Mouse (Mus musculus) megakaryocyte, embryonic 14.5 days (primary cell): ENCODE data around the gene Rab5c. TPM values are rescaled to one million over a fixed set of nuclear protein-coding genes. Genes with fewer than 3 reads are reported as not detected.

Experiments used
- H3K27me3 ChIP-seq: replicated peaks from 2 replicates; pipeline ENCODE3; 2012; ENCODE audit warnings: inconsistent platforms
- H3K36me3 ChIP-seq: replicated peaks from 2 replicates; pipeline ENCODE3; 2012; ENCODE audit warnings: low read length, inconsistent platforms, mixed read lengths
- H3K4me1 ChIP-seq: 2 replicates; pipeline ENCODE4 v1.6.1; 2012; ENCODE audit warnings: inconsistent platforms
- H3K4me3 ChIP-seq: replicated peaks from 2 replicates; pipeline ENCODE3; 2012; ENCODE audit warnings: moderate library complexity, mild to moderate bottlenecking, inconsistent platforms
- H3K9me3 ChIP-seq: 2 replicates; pipeline ENCODE4 v1.6.1; 2012; ENCODE audit warnings: inconsistent platforms
- FLI1 ChIP-seq: IDR thresholded peaks from 2 replicates; pipeline ENCODE4 v1.6.1; 2012; ENCODE audit warnings: low read length, inconsistent platforms, mixed read lengths
- GATA1 ChIP-seq: IDR thresholded peaks from 3 replicates; pipeline ENCODE4 v1.6.1; 2012; ENCODE audit warnings: mixed read lengths, low read length, inconsistent platforms, borderline replicate concordance
- polyA plus RNA-seq: library from polyadenylated mRNA; stranded (reverse); fragments of >175 nt; gene quantifications from 2 replicates; pipeline ENCODE4 v1.2.3, GENCODE M21; 2012; ENCODE audit warnings: low replicate concordance; ENCODE audit not compliant: insufficient read depth

Gene Rab5c
- polyA plus RNA-seq, 1 experiment, result 502 TPM

DNA sequence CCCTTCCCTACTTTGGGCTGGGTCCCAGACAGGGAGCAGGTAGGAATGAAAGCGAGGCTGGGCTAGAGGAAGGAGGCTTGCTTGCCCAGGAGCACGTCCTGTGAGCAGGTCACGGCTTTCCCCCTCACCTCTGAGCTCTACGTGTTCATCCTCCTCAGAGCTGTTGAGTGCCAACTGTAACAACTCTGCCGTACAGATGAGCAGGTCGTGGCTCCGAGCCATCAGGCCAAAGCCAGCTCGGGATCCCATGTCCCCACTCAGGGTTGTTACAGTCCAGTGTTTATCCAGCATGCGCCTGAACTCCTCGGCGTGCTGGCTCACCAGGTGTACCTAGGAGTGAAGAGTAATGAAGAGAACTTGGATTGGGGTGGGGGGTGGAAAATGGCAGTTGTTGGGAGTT is 34.6 kb downstream of the Rab5c start:
- H3K4me3 ChIP-seq, result peak overlapping the region; percentile 92
- no peak for TF ChIP-seq FLI1
- TF ChIP-seq GATA1, result no peak

DNA sequence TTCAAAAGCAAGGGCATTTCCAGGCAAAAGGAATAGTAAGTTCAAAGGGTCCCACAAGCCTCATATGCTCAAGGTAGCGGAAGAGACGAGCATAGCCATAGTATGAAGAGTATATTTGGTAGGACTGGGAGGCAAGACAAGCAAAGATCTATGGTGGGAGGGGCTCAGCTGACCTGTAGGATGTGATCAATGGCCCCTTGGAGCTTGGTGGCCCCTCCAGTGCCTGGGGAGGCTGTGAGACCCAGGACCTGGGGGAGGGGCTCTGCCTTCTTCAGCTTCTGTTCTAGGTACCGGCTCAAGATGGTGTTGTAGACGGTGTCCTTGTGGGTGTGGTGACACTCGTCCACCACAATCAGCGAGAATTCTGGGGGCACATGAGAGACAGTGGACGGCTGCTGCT is 35.1 kb downstream of the Rab5c start:
- H3K27me3 ChIP-seq, result no peaks in the 10 kb centered on the region
- H3K4me1 ChIP-seq, result peaks cover 57% of the 10 kb centered on the region
- peaks cover 56% of the 10 kb centered on the region for H3K36me3 ChIP-seq
- no peak for TF ChIP-seq FLI1
- TF ChIP-seq GATA1, result no peak
- H3K4me3 ChIP-seq, result peak overlapping the region; percentile 92
- no peaks in the 10 kb centered on the region; the same call in 1 of the 2 replicates for H3K9me3 ChIP-seq

More for the DNA sequence above, 34.6 kb downstream of the Rab5c start:
- H3K4me1 ChIP-seq, result peaks cover 57% of the 10 kb centered on the region
- H3K36me3 ChIP-seq, result peaks cover 56% of the 10 kb centered on the region
- no peaks in the 10 kb centered on the region; the same call in 1 of the 2 replicates for H3K9me3 ChIP-seq
- no peaks in the 10 kb centered on the region for H3K27me3 ChIP-seq

DNA sequence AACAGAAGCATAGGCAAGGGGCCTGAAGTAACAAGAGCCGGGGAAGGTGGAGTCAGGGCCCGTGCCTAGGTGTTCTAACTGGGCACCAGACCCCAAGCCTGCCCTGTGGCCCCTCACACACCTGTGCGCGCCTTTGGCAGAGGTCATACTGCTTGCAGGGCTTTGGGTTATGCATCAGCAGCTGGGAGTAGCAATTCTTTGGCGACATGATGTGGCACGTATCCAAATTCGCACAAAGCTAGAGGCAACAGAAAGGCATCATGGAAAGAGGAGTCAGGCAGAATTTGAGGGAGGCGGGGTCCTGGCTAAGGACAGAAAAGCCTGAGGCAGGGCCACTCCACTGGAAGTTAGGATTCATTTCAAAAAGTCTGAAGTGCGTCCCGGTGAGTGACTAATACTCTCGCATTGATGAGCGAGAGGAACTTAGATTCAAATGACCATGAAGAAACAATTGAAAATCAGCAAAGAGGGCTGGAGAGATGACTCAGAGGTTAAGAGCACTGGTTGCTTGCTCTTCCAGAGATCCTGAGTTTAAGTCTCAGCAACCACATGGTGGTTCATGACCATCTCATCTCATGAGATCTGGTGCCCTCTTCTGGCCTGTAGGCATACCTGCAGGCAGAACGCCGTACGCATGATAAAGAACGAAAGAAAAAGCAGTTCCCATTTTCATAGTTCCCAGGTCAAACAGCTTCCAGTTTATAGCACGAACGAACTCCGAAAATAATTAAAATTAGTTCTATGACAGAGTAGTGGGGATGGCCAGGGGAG is 35.7 kb downstream of the Rab5c start:
- peaks cover 57% of the 10 kb centered on the region for H3K4me1 ChIP-seq
- no peaks in the 10 kb centered on the region for H3K27me3 ChIP-seq
- TF ChIP-seq FLI1 (no peak), GATA1 (no peak)
- no peaks in the 10 kb centered on the region; the same call in 1 of the 2 replicates for H3K9me3 ChIP-seq
- peaks cover 53% of the 10 kb centered on the region for H3K36me3 ChIP-seq
- peak overlapping the region; percentile 92 for H3K4me3 ChIP-seq

DNA sequence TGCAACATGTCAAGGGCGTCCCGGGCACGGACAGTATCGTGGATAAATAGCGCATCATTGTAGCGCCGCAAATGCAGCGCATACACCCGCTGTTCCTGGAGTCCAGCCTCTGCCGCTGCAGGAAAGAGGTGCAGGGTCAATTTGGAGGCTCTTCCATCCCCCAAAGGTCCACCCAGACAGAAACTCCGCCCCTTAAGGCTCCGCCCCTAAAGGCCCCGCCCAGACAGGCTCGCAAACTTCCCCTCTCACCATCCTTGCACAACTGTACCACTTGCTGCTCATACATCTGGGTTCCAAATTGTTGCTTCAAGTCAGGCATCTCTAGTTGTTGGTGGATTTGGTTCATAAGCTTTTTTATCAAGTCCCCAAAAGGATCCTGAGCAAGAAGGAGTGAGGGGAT is 36.7 kb downstream of the Rab5c start:
- Histone ChIP-seq H3K27me3 (no peaks in the 10 kb centered on the region), H3K4me3 (peak overlapping the region; percentile 85), H3K4me1 (peaks cover 57% of the 10 kb centered on the region), H3K9me3 (no peaks in the 10 kb centered on the region; the same call in 1 of the 2 replicates), H3K36me3 (peaks cover 49% of the 10 kb centered on the region)
- TF ChIP-seq GATA1 (no peak), FLI1 (no peak)

DNA sequence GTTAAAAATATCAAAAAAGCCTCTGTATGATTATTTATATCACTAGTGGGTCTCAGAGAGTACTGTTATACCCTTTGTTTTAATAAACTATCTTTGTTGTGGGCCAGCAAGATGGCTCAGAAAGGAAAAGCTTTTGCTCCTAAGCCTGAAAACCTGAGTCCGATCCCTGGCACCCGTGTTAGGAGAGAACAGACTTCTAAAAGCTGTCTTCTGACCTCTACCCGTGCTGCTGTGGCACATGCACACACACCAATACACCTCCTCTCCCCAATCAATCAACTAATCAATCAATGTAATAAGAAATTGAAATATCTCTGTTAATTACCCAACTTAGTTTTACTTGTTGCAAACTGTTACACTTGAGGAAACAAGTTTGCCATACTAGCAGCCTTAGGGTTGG is 37.3 kb downstream of the Rab5c start:
- TF ChIP-seq GATA1 (no peak), FLI1 (no peak)
- Histone ChIP-seq H3K4me1 (peaks cover 57% of the 10 kb centered on the region), H3K9me3 (no peaks in the 10 kb centered on the region; the same call in 1 of the 2 replicates), H3K4me3 (no peak overlapping the region), H3K27me3 (no peaks in the 10 kb centered on the region), H3K36me3 (peaks cover 49% of the 10 kb centered on the region)

DNA sequence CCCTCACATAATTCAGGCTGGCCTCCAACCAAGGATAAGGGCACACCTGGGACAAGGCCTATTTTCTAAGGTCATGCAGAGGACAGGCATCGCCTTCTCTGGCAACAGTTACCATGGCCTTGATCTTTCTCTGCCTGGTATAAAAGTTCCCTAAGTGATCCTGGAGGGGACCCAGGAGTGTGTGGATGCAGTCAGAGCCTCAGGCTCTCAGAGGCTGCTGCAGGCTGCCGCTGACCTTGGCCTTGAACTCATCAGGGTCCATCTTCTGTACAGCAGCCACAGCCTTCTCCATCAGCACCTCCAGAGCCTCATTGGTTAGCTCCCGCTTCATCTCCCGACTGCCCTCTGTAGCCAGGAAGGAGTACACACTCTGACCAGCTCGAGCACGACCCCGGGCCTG is 40.1 kb downstream of the Rab5c start:
- Histone ChIP-seq H3K4me3 (no peak overlapping the region), H3K36me3 (peaks cover 35% of the 10 kb centered on the region), H3K4me1 (peaks cover 37% of the 10 kb centered on the region), H3K27me3 (peaks cover 4% of the 10 kb centered on the region), H3K9me3 (no peaks in the 10 kb centered on the region; the same call in 1 of the 2 replicates)
- no peak for TF ChIP-seq GATA1
- no peak for TF ChIP-seq FLI1

DNA sequence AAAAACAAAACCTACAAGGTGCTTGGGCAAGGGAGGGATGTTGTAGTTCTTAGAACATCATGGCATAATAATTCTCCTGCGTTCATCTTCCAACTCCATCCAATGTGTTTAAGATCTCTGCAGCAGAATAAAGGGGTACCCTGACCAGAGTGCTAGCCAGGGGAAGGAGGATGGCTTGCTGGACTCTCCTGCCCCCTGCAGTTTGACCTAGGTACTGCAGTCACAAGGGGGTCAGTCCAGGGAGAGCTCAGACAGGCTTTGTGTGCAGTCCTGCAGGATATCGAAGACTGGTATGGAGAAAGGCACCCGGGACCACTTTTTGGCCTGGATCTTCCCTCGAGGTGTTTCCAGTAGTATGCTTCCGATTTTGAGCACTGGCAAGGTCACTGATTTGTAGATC is 43.1 kb downstream of the Rab5c start:
- no peak overlapping the region for H3K4me3 ChIP-seq
- no peaks in the 10 kb centered on the region; the same call in 1 of the 2 replicates for H3K9me3 ChIP-seq
- H3K4me1 ChIP-seq, result peaks cover 38% of the 10 kb centered on the region
- peaks cover 26% of the 10 kb centered on the region for H3K27me3 ChIP-seq
- H3K36me3 ChIP-seq, result peaks cover 35% of the 10 kb centered on the region
- no peak for TF ChIP-seq FLI1
- TF ChIP-seq GATA1, result no peak

DNA sequence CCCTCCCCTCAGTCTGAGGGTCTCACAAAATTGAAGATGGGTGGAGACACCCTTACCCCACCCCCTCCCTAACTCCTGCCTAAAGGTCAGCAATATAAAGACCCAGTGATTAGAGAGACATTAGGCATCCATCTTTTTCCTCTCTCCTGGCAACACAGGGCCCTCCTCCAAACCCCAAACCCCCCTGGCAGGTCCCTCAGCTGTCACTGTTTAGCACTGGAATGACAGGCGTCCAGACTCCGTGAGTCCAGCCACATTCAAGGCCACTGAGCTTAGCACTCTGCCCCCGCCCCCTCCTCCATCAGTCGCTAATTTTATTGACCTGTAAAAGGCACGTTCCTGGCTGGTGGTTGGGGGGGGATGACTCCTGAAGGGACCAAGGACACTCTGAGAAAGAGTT is 44.9 kb downstream of the Rab5c start:
- TF ChIP-seq FLI1, result no peak
- TF ChIP-seq GATA1, result no peak
- no peak overlapping the region for H3K4me3 ChIP-seq
- H3K9me3 ChIP-seq, result no peaks in the 10 kb centered on the region
- peaks cover 31% of the 10 kb centered on the region for H3K27me3 ChIP-seq
- H3K4me1 ChIP-seq, result peaks cover 29% of the 10 kb centered on the region
- peaks cover 18% of the 10 kb centered on the region for H3K36me3 ChIP-seq

DNA sequence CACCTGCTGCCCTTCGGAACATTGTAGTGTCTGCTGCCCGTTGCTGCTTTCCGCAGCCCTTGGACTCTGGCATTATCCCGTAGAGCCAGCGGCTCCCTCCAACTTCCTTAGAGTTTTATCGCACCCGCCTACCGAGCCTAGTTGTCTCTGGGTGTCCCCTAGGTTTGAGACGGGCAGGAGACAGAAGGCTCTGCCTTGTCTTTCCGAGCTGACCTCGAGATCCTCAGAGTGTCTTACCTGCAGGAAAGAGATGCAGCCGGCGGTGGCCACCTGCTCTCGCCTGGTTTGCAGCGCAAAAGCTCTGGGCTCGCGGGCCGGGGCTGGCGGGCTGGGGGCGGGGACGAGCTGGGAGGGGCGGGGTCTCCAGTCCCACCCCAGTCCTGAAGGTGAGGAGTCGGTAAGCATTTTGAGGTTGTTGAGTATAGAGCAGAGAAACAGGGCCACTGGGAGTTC is 45.8 kb downstream of the Rab5c start, which contains the start of gene Zfp385c:
Zfp385c (minus strand) TSS at position 292 of the 453 bp plus-strand sequence.
- H3K4me3 ChIP-seq, result peak within 1 kb of the TSS; percentile 90

DNA sequence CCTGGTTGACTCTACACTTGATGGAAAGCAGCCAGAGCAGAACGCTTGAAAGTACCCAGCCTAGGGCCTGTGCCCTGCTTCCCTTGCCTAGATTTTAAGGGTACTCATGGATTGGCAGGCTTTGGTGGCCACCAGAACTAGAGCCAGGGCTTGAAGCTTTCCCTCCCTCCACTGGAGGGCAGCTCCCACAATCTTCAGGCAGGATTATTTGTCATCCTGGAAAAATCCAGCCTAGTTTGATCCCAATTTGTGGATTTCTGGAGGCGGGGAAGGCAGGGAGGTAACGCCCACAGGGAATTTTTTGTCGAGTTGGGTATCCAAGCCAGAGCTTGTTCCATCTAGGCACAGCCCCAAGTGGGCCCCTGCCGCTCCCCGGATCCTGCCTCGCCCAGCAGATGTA is 47.6 kb downstream of the Rab5c start:
- Histone ChIP-seq H3K36me3 (no peaks in the 10 kb centered on the region), H3K27me3 (peaks cover 56% of the 10 kb centered on the region), H3K4me3 (no peak overlapping the region), H3K4me1 (peaks cover 32% of the 10 kb centered on the region), H3K9me3 (no peaks in the 10 kb centered on the region)
- no peak for TF ChIP-seq FLI1
- no peak for TF ChIP-seq GATA1

More for the DNA sequence above, 45.8 kb downstream of the Rab5c start, which contains the start of gene Zfp385c:
- TF ChIP-seq GATA1, result no peak
- no peak for TF ChIP-seq FLI1
- H3K27me3 ChIP-seq, result peaks cover 39% of the 10 kb centered on the region
- H3K36me3 ChIP-seq, result peaks cover 11% of the 10 kb centered on the region
- H3K9me3 ChIP-seq, result no peaks in the 10 kb centered on the region
- H3K4me1 ChIP-seq, result peaks cover 31% of the 10 kb centered on the region

DNA sequence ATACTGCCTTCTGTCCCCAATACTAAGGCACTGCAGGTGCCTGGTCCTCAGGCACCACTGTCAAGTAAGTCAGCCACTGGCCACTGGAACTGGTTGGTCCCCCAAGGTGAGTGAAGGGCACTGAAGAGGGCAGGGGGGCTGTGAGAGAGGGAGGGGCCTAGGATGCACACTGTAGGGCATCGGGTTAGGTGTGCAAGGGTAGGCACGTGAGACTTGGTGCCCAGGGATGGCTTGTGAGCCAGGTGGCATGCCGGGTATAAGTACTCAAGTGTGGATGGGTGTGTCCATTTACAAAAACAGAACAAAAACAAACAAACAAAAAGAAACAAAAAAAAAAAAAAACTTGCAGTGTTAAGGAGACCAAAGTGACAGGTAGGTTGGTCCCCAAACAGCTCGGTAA is 49.6 kb downstream of the Rab5c start:
- Histone ChIP-seq H3K36me3 (no peaks in the 10 kb centered on the region), H3K27me3 (peaks cover 65% of the 10 kb centered on the region), H3K4me3 (no peak overlapping the region), H3K4me1 (peaks cover 32% of the 10 kb centered on the region), H3K9me3 (no peaks in the 10 kb centered on the region)
- TF ChIP-seq FLI1 (no peak), GATA1 (no peak)
